Mouse (Mus musculus): ENCODE measurements around the gene Urgcp.
A peak's percentile ranks its signal among the peaks of the same experiment; 100 is the strongest.

Urgcp gene

GRCm38 (mm10) chr11:5787671-5788055, 25.5 kb upstream of the Urgcp start:
- DNase-seq (ENCODE audit: extremely low read depth, low read depth, low spot score) = no peak

GRCm38 (mm10) chr11:5785732-5786131, 23.6 kb upstream of the Urgcp start:
- no peak for DNase-seq (ENCODE audit: extremely low read depth, low read depth, low spot score)

- DNase-seq (ENCODE audit: extremely low read depth, low read depth, low spot score) = no peak
Measured at GRCm38 (mm10) chr11:5782199-5782944, 20.2 kb upstream of the Urgcp start.

GRCm38 (mm10) chr11:5780035-5780499, 17.9 kb upstream of the Urgcp start:
- DNase-seq (ENCODE audit: extremely low read depth, low read depth, low spot score) = no peak

GRCm38 (mm10) chr11:5778481-5778880, 16.3 kb upstream of the Urgcp start:
- no peak for DNase-seq (ENCODE audit: extremely low read depth, low read depth, low spot score)

- DNase-seq (ENCODE audit: extremely low read depth, low read depth, low spot score) = no peak
Measured at GRCm38 (mm10) chr11:5766019-5766418, 3.8 kb upstream of the Urgcp start.

- no peak for DNase-seq (ENCODE audit: extremely low read depth, low read depth, low spot score)
Measured at GRCm38 (mm10) chr11:5762633-5762982, 432 bp upstream of the Urgcp start.

- DNase-seq (ENCODE audit: extremely low read depth, low read depth, low spot score) = no peak
Measured at GRCm38 (mm10) chr11:5753755-5754154, 8.4 kb downstream of the Urgcp start.

- DNase-seq (ENCODE audit: extremely low read depth, low read depth, low spot score) = no peak
Measured at GRCm38 (mm10) chr11:5744951-5745350, 17.2 kb downstream of the Urgcp start.

- no peak for DNase-seq (ENCODE audit: extremely low read depth, low read depth, low spot score)
Measured at GRCm38 (mm10) chr11:5742106-5742505, 20.1 kb downstream of the Urgcp start.

GRCm38 (mm10) chr11:5740965-5741627, 21.1 kb downstream of the Urgcp start:
- DNase-seq (ENCODE audit: extremely low read depth, low read depth, low spot score) = no peak

- DNase-seq (ENCODE audit: extremely low read depth, low read depth, low spot score) = no peak
Measured at GRCm38 (mm10) chr11:5740599-5740964, 21.6 kb downstream of the Urgcp start.

GRCm38 (mm10) chr11:5739846-5740245, 22.3 kb downstream of the Urgcp start:
- DNase-seq (ENCODE audit: extremely low read depth, low read depth, low spot score) = peak; percentile 36

- DNase-seq (ENCODE audit: extremely low read depth, low read depth, low spot score) = no peak
Measured at GRCm38 (mm10) chr11:5738888-5739632, 23.1 kb downstream of the Urgcp start.

- no peak for DNase-seq (ENCODE audit: extremely low read depth, low read depth, low spot score)
Measured at GRCm38 (mm10) chr11:5737137-5737536, 25.0 kb downstream of the Urgcp start.

- DNase-seq (ENCODE audit: extremely low read depth, low read depth, low spot score) = no peak
Measured at GRCm38 (mm10) chr11:5734323-5734722, 27.9 kb downstream of the Urgcp start.

GRCm38 (mm10) chr11:5732401-5732800, 29.8 kb downstream of the Urgcp start:
- DNase-seq (ENCODE audit: extremely low read depth, low read depth, low spot score) = no peak

GRCm38 (mm10) chr11:5729582-5729981, 32.6 kb downstream of the Urgcp start:
- no peak for DNase-seq (ENCODE audit: extremely low read depth, low read depth, low spot score)

GRCm38 (mm10) chr11:5718611-5719354, 43.4 kb downstream of the Urgcp start:
- DNase-seq (ENCODE audit: extremely low read depth, low read depth, low spot score) = no peak

GRCm38 (mm10) chr11:5716938-5717705, 45.1 kb downstream of the Urgcp start:
- DNase-seq (ENCODE audit: extremely low read depth, low read depth, low spot score) = no peak
